In genomic region chr3:43342928-43343327, GRCm38 (mm10) we compare ENCODE assay signal across 12 mouse cellular contexts.
DNase-seq lines count a peak whose midpoint lies in the region; ATAC-seq and TF ChIP-seq lines count a peak whose summit lies in the region.
"Had no signal": no experiment of that assay in that cellular context is flagged by ENCODE, and none has a peak within 500 bp of the region (broad histone marks: within the 10 kb centered on the region; RNA-seq: fewer than 3 reads in every experiment).

No protein-coding gene starts in this region.

- no peaks in the 10 kb centered on the region for H3K36me3 ChIP-seq in hindbrain, embryonic 11.5 days (ENCODE audit: control insufficient read depth, insufficient read depth, low read length)
- H3K36me3 ChIP-seq in hindbrain, embryonic 13.5 days = no peaks in the 10 kb centered on the region
- H3K36me3 ChIP-seq in testis, adult 2 months (ENCODE audit: control insufficient read depth, insufficient read depth, low read length) = no peaks in the 10 kb centered on the region
- H3K36me3 ChIP-seq: midbrain, embryonic 13.5 days had no signal

- H3K9me3 ChIP-seq in hindbrain, embryonic 11.5 days (ENCODE audit: control insufficient read depth, low read length) = no peaks in the 10 kb centered on the region
- H3K9me3 ChIP-seq in hindbrain, embryonic 13.5 days = no peaks in the 10 kb centered on the region
- H3K9me3 ChIP-seq: midbrain, embryonic 13.5 days had no signal

- no peak for ATAC-seq in hindbrain, embryonic 11.5 days (ENCODE audit: low FRiP score)
- no peak for ATAC-seq in hindbrain, embryonic 13.5 days (ENCODE audit: low FRiP score)
- ATAC-seq: midbrain, embryonic 13.5 days had no signal

- no peak for TF ChIP-seq POLR2A in testis, adult 2 months (IDR thresholded peaks at IDR 0.05; ENCODE audit: control insufficient read depth, low read depth, low read length)

- H3K4me2 ChIP-seq in hindbrain, embryonic 11.5 days (replicated peaks; ENCODE audit: low read depth, low read length) = no peak overlapping the region
- H3K4me2 ChIP-seq in hindbrain, embryonic 13.5 days = no peak overlapping the region
- H3K4me2 ChIP-seq: midbrain, embryonic 13.5 days had no signal

- TF ChIP-seq CTCF in testis, adult 2 months (IDR thresholded peaks at IDR 0.05; ENCODE audit: control insufficient read depth, insufficient read depth, insufficient replicate concordance, low read depth, low read length) = peak; percentile 35; the same call in 1 of the 2 replicates

- no peak overlapping the region for H3K9ac ChIP-seq in hindbrain, embryonic 11.5 days (ENCODE audit: low read depth, low read length)
- no peak overlapping the region for H3K9ac ChIP-seq in hindbrain, embryonic 13.5 days
- H3K9ac ChIP-seq: liver, embryonic 14.5 days; midbrain, embryonic 13.5 days had no signal

- WGBS in hindbrain, embryonic 11.5 days = 93% methylated on average over 1 of the region's 1 CpGs
- 100% methylated on average over 1 of the region's 1 CpGs for WGBS in hindbrain, embryonic 13.5 days

- peak; percentile 5 for DNase-seq in hindbrain, embryonic 11.5 days (ENCODE audit: low spot score)
- no peak for DNase-seq in testis, postnatal 10 days (ENCODE audit: low spot score)
- DNase-seq in adipocyte (ENCODE audit: low spot score) = peak; percentile 3
- no peak for DNase-seq in thymus, postnatal 14 days
- DNase-seq in natural killer cell, adult 2 months (ENCODE audit: low spot score in 2 of 2) = no peak
- DNase-seq: cerebellum, adult 9-11 months; heart, postnatal 14 days; thymus, adult 2 months had no signal

- H3K27ac ChIP-seq in hindbrain, embryonic 11.5 days (ENCODE audit: low read depth, low read length) = no peak overlapping the region
- H3K27ac ChIP-seq in hindbrain, embryonic 13.5 days = no peak overlapping the region
- no peak overlapping the region for H3K27ac ChIP-seq in testis, adult 2 months (ENCODE audit: control insufficient read depth, insufficient read depth, low read depth, low read length)
- H3K27ac ChIP-seq: liver, embryonic 14.5 days; midbrain, embryonic 13.5 days had no signal

- H3K4me3 ChIP-seq in hindbrain, embryonic 11.5 days (ENCODE audit: low read depth, low read length) = no peak overlapping the region
- no peak overlapping the region for H3K4me3 ChIP-seq in hindbrain, embryonic 13.5 days
- H3K4me3 ChIP-seq in testis, adult 2 months (ENCODE audit: control insufficient read depth, low read depth, low read length) = no peak overlapping the region
- H3K4me3 ChIP-seq: midbrain, embryonic 13.5 days had no signal

- no peaks in the 10 kb centered on the region for H3K4me1 ChIP-seq in hindbrain, embryonic 11.5 days (replicated peaks; ENCODE audit: control insufficient read depth, insufficient read depth, low read length)
- H3K4me1 ChIP-seq in hindbrain, embryonic 13.5 days (replicated peaks) = no peaks in the 10 kb centered on the region
- no peaks in the 10 kb centered on the region for H3K4me1 ChIP-seq in testis, adult 2 months (ENCODE audit: control insufficient read depth, insufficient read depth, low read length)
- H3K4me1 ChIP-seq: midbrain, embryonic 13.5 days had no signal

- H3K27me3 ChIP-seq in hindbrain, embryonic 11.5 days (ENCODE audit: control insufficient read depth, insufficient read depth, low read length) = no peaks in the 10 kb centered on the region
- no peaks in the 10 kb centered on the region for H3K27me3 ChIP-seq in hindbrain, embryonic 13.5 days
- H3K27me3 ChIP-seq in testis, adult 2 months (ENCODE audit: control insufficient read depth, insufficient read depth, low read length) = no peaks in the 10 kb centered on the region
- H3K27me3 ChIP-seq: midbrain, embryonic 13.5 days had no signal

Comparison
In these comparisons a context has a peak if more than half of its experiments do, and no peak if none do; other contexts are left out.
1. DNase-seq: peak in hindbrain, embryonic 11.5 days (single experiment) and adipocyte (single experiment); none in testis, postnatal 10 days (single experiment), thymus, postnatal 14 days (single experiment) and natural killer cell, adult 2 months (0 of 2).